Mouse (Mus musculus): Measurements from ENCODE around the gene Cx3cl1. TPM values are rescaled to one million over a fixed set of nuclear protein-coding genes. Genes with fewer than 3 reads are reported as not detected.

Gene Cx3cl1
- total RNA-seq, 4 experiments from 2014 or later, result 0.89 to 1.4 (median 1.2) TPM

Other genes starting within 250 kb of the Cx3cl1 start
- gene Cpne2, start 239.0 kb upstream of the Cx3cl1 start, total RNA-seq (2022), result 1 to 10 TPM; 4.3 to 9.8 (median 6.8) TPM
- gene Rspry1, start 170.1 kb upstream of the Cx3cl1 start, total RNA-seq (2022), result 1 to 10 TPM; 7.3 to 8.9 (median 8.2) TPM
- 10 to 100 TPM; 16.9 to 23.1 (median 18.4) TPM for gene Fam192a, start 170.0 kb upstream of the Cx3cl1 start, total RNA-seq (2022)
- gene Arl2bp, start 105.4 kb upstream of the Cx3cl1 start, total RNA-seq (2022), result 10 to 100 TPM; 43.4 to 55.1 (median 45.7) TPM
- 1 to 10 TPM in 2 of 4 experiments, under 1 TPM in 1, not detected in 1; 0.92 to 2.5 (median 1.8) TPM for gene Pllp, start 75.7 kb upstream of the Cx3cl1 start, total RNA-seq (2022)
- not detected for gene Ccl22, start 26.4 kb upstream of the Cx3cl1 start, total RNA-seq (2022)
- gene Ccl17, start 38.4 kb downstream of the Cx3cl1 start, total RNA-seq (2022), result under 1 TPM in 1 of 4 experiments, not detected in 3; 0.70 TPM
- 100 to 1,000 TPM; 372 to 412 (median 383) TPM for gene Coq9, start 66.3 kb downstream of the Cx3cl1 start, total RNA-seq (2022)
- gene Ciapin1, start 66.3 kb downstream of the Cx3cl1 start, total RNA-seq (2022), result 10 to 100 TPM; 25.4 to 55.4 (median 29.0) TPM
- 10 to 100 TPM; 52.3 to 61.1 (median 56.1) TPM for gene Polr2c, start 85.4 kb downstream of the Cx3cl1 start, total RNA-seq (2022)
- gene Dok4, start 104.3 kb downstream of the Cx3cl1 start, total RNA-seq (2022), result 1 to 10 TPM; 2.5 to 4.7 (median 2.8) TPM
- gene Ccdc102a, start 146.1 kb downstream of the Cx3cl1 start, total RNA-seq (2022), result 1 to 10 TPM; 2.5 to 3.5 (median 3.1) TPM
- gene Adgrg5, start 151.7 kb downstream of the Cx3cl1 start, total RNA-seq (2022), result under 1 TPM in 1 of 4 experiments, not detected in 3; 0.09 TPM
- 10 to 100 TPM; 11.1 to 18.9 (median 12.8) TPM for gene Adgrg1, start 202.7 kb downstream of the Cx3cl1 start, total RNA-seq (2022)
- under 1 TPM in 3 of 4 experiments, not detected in 1; 0.13 to 0.27 (median 0.18) TPM for gene Adgrg3, start 245.7 kb downstream of the Cx3cl1 start, total RNA-seq (2022)